Mouse (Mus musculus) intestine, embryonic 15.5 days (tissue): ENCODE measurements around the gene Cyp2w1. TPM values are rescaled to one million over a fixed set of nuclear protein-coding genes. Genes with fewer than 3 reads are reported as not detected.

ENCODE experiments used
- ATAC-seq: fragments of 200-750 bp; cut with Nextera tagmentation; 2 replicates; pipeline ENCODE4 v1.8.0; 2017; ENCODE audit warnings: moderate TSS enrichment, moderate library complexity
- H3K27ac ChIP-seq: fragments of 300-500 bp; sonication (generic); 2 replicates; pipeline ENCODE4 v1.5.1; 2015; ENCODE audit warnings: mild to moderate bottlenecking, inconsistent platforms
- H3K27me3 ChIP-seq: fragments of 300-500 bp; sonication (generic); replicated peaks from 2 replicates; pipeline ENCODE4 v1.6.1; 2015; ENCODE audit warnings: inconsistent platforms
- H3K36me3 ChIP-seq: fragments of 300-500 bp; sonication (generic); 2 replicates; pipeline ENCODE4 v1.6.1; 2015; ENCODE audit warnings: inconsistent platforms
- H3K4me1 ChIP-seq: fragments of 300-500 bp; sonication (generic); replicated peaks from 2 replicates; pipeline ENCODE4 v1.6.1; 2015; ENCODE audit warnings: inconsistent platforms
- H3K4me2 ChIP-seq: fragments of 300-500 bp; sonication (generic); replicated peaks from 2 replicates; pipeline ENCODE4 v1.6.1; 2015; ENCODE audit warnings: mild to moderate bottlenecking, inconsistent platforms
- H3K4me3 ChIP-seq: fragments of 300-500 bp; sonication (generic); replicated peaks from 2 replicates; pipeline ENCODE4 v1.5.1; 2015; ENCODE audit warnings: inconsistent platforms
- H3K9ac ChIP-seq: fragments of 300-500 bp; sonication (generic); 2 replicates; pipeline ENCODE4 v1.6.1; 2015; ENCODE audit warnings: inconsistent platforms
- H3K9me3 ChIP-seq: fragments of 300-500 bp; sonication (generic); 2 replicates; pipeline ENCODE4 v1.6.1; 2016; ENCODE audit warnings: inconsistent platforms
- WGBS: fragments of 180-500 bp; shearing (Covaris S2); methylation state at CpG from one replicate; pipeline ENCODE4 v1.1.7; 2015; 5-methylcytosine and 5-hydroxymethylcytosine counted together
- microRNA counts: library from miRNA; unstranded; fragments of <30 nt; microRNA quantifications from one replicate; lab custom pipeline; 2016
- polyA plus RNA-seq: library from polyadenylated mRNA; unstranded; fragments of >200 nt; fragmentation: Nextera tagmentation; extraction: Ambion mirVana; gene quantifications from 2 replicates; pipeline ENCODE4 v1.2.1, GENCODE M21; 2015

Gene Cyp2w1
- polyA plus RNA-seq, 1 experiment from 2014 or later = 23.5 TPM

GRCm38 (mm10) chr5:139402106-139402505 is 49.7 kb downstream of the Cyp2w1 start:
- no peak for ATAC-seq
- WGBS = 95% methylated on average over 2 of the region's 2 CpGs

GRCm38 (mm10) chr5:139403692-139404260 is 51.4 kb downstream of the Cyp2w1 start:
- H3K27me3 ChIP-seq = no peaks in the 10 kb centered on the region
- WGBS = 84% methylated on average over 8 of the region's 8 CpGs
- no peak overlapping the region for H3K4me2 ChIP-seq
- no peak for ATAC-seq
- no peak overlapping the region for H3K4me3 ChIP-seq
- H3K9me3 ChIP-seq = no peaks in the 10 kb centered on the region
- 0 out of 2 replicates have a peak, but pooled peaks cover under 1% of the 10 kb centered on the region for H3K4me1 ChIP-seq
- no peak overlapping the region for H3K9ac ChIP-seq
- H3K27ac ChIP-seq = no peak overlapping the region
- H3K36me3 ChIP-seq = no peaks in the 10 kb centered on the region

More at GRCm38 (mm10) chr5:139402106-139402505, 49.7 kb downstream of the Cyp2w1 start:
- Histone ChIP-seq H3K4me3 (no peak overlapping the region), H3K27me3 (no peaks in the 10 kb centered on the region), H3K9me3 (no peaks in the 10 kb centered on the region), H3K9ac (no peak overlapping the region), H3K36me3 (no peaks in the 10 kb centered on the region), H3K4me1 (0 out of 2 replicates have a peak, but pooled peaks cover 7% of the 10 kb centered on the region), H3K4me2 (no peak overlapping the region), H3K27ac (no peak overlapping the region)

GRCm38 (mm10) chr5:139404801-139405401 is 52.5 kb downstream of the Cyp2w1 start, which contains the start of gene C130050O18Rik:
Gene C130050O18Rik, plus strand, starts transcription at chr5:139405280.
- H3K36me3 ChIP-seq = no peaks in the 10 kb centered on the region
- H3K4me2 ChIP-seq = no peak within 1 kb of the TSS
- no peak for ATAC-seq
- H3K27me3 ChIP-seq = no peaks in the 10 kb centered on the region
- H3K27ac ChIP-seq = no peak within 1 kb of the TSS
- no peak within 1 kb of the TSS for H3K4me3 ChIP-seq
- 73% methylated on average over 6 of the region's 6 CpGs for WGBS
- no peaks in the 10 kb centered on the region; the same call in 1 of the 2 replicates for H3K4me1 ChIP-seq
- H3K9me3 ChIP-seq = no peaks in the 10 kb centered on the region
- H3K9ac ChIP-seq = no peak within 1 kb of the TSS; the same call in 1 of the 2 replicates

- ATAC-seq = no peak
- 66% methylated on average over 7 of the region's 7 CpGs for WGBS
- H3K9ac ChIP-seq = no peak overlapping the region
- H3K36me3 ChIP-seq = no peaks in the 10 kb centered on the region
- H3K4me2 ChIP-seq = no peak overlapping the region
- H3K4me3 ChIP-seq = no peak overlapping the region
- no peak overlapping the region for H3K27ac ChIP-seq
- H3K27me3 ChIP-seq = no peaks in the 10 kb centered on the region
- H3K9me3 ChIP-seq = no peaks in the 10 kb centered on the region
- H3K4me1 ChIP-seq = no peaks in the 10 kb centered on the region; the same call in 1 of the 2 replicates
Observed at GRCm38 (mm10) chr5:139405478-139405877, 53.1 kb downstream of the Cyp2w1 start.

GRCm38 (mm10) chr5:139405953-139406352 is 53.5 kb downstream of the Cyp2w1 start:
- no peak overlapping the region for H3K4me2 ChIP-seq
- H3K4me3 ChIP-seq = no peak overlapping the region
- no peak overlapping the region for H3K27ac ChIP-seq
- H3K36me3 ChIP-seq = no peaks in the 10 kb centered on the region
- no peaks in the 10 kb centered on the region for H3K9me3 ChIP-seq
- H3K27me3 ChIP-seq = no peaks in the 10 kb centered on the region
- no peak for ATAC-seq
- H3K4me1 ChIP-seq = no peaks in the 10 kb centered on the region; the same call in 1 of the 2 replicates
- H3K9ac ChIP-seq = no peak overlapping the region
- 70% methylated on average over 3 of the region's 3 CpGs for WGBS

MicroRNA genes within 50 kb of the gene (microRNA counts, 519-probe panel; counts per million panel counts)
- microRNA mmu-miR-339-3p (lab: Ali Mortazavi, UCI) = 97.1 counts per million, percentile 29 among the panel's probes with 10 or more counts
- microRNA mmu-miR-339-5p (lab: Ali Mortazavi, UCI) = 97.1 counts per million, percentile 29 among the panel's probes with 10 or more counts

Other genes with a start within 250 kb of the Cyp2w1 start
- 25.3 and 26.1 TPM in 2 replicates for gene Prkar1b, start 202.6 kb upstream of the Cyp2w1 start, polyA plus RNA-seq
- gene Dnaaf5, start 202.4 kb upstream of the Cyp2w1 start, polyA plus RNA-seq = 7.0 and 7.5 TPM in 2 replicates
- 39.8 and 41.2 TPM in 2 replicates for gene Sun1, start 152.0 kb upstream of the Cyp2w1 start, polyA plus RNA-seq
- gene Get4, start 100.3 kb upstream of the Cyp2w1 start, polyA plus RNA-seq = 147 and 148 TPM in 2 replicates
- 20.1 and 20.5 TPM in 2 replicates for gene Adap1, start 27.0 kb upstream of the Cyp2w1 start, polyA plus RNA-seq
- 162 and 168 TPM in 2 replicates for gene Cox19, start 1.2 kb upstream of the Cyp2w1 start, polyA plus RNA-seq
- 2.2 and 2.7 TPM in 2 replicates for gene Gpr146, start 25.1 kb downstream of the Cyp2w1 start, polyA plus RNA-seq
- gene C130050O18Rik, start 52.7 kb downstream of the Cyp2w1 start, polyA plus RNA-seq = 0.81 and 0.85 TPM in 2 replicates
- 2.1 TPM in 2 replicates for gene Gper1, start 70.5 kb downstream of the Cyp2w1 start, polyA plus RNA-seq
- gene 3110082I17Rik, start 107.9 kb downstream of the Cyp2w1 start, polyA plus RNA-seq = 31.8 and 38.4 TPM in 2 replicates
- 6.0 and 7.0 TPM in 2 replicates for gene Zfand2a, start 131.9 kb downstream of the Cyp2w1 start, polyA plus RNA-seq
- 0.23 TPM in 1 of 2 replicates, not detected in the other for gene Uncx, start 190.9 kb downstream of the Cyp2w1 start, polyA plus RNA-seq